Mouse (Mus musculus) CH12.LX (cell line): ENCODE measurements around the gene Pitx2. TPM values are rescaled to one million over a fixed set of nuclear protein-coding genes. Genes with fewer than 3 reads are reported as not detected.

Experiments
- DNase-seq: peaks from one replicate; pipeline ENCODE4 v3.0.0-alpha.2; 2013; ENCODE audit errors: extremely low read depth
- H3K27ac ChIP-seq: 2 replicates; pipeline ENCODE4 v1.5.1; 2012; ENCODE audit warnings: low read depth, mild to moderate bottlenecking, control low read depth, moderate library complexity; ENCODE audit not compliant: insufficient read depth
- H3K27me3 ChIP-seq: replicated peaks from 2 replicates; pipeline ENCODE3; 2012; ENCODE audit warnings: inconsistent platforms
- H3K36me3 ChIP-seq, 2 experiments: replicated peaks in 1 of 2; 2 replicates each; pipeline versions ENCODE3 to v1.6.1; 2012; ENCODE audit warnings: inconsistent platforms in 1 of 2, low read length in 1 of 2, mild to moderate bottlenecking in 1 of 2, mixed read lengths in 1 of 2, moderate library complexity in 1 of 2; ENCODE audit not compliant: control insufficient read depth in 1 of 2, insufficient read depth in 1 of 2
- H3K4me1 ChIP-seq, 2 experiments: 2 replicates each; pipeline ENCODE4 v1.6.1; 2012; ENCODE audit warnings: inconsistent platforms in 1 of 2, moderate library complexity in 1 of 2; ENCODE audit not compliant: insufficient read depth in 2 of 2, control insufficient read depth in 1 of 2
- H3K4me2 ChIP-seq: 2 replicates; pipeline ENCODE4 v1.6.1; 2012; ENCODE audit warnings: low read depth, mild to moderate bottlenecking, control low read depth; ENCODE audit not compliant: poor library complexity, insufficient read depth, severe bottlenecking
- H3K4me3 ChIP-seq, 3 experiments: fragments of 150-350 bp in 1 of 3; sonication (generic) in 1 of 3; replicated peaks in 1 of 3; 2 replicates each; pipeline versions ENCODE3 to v1.5.1; 2011 to 2012; ENCODE audit warnings: low read depth in 2 of 3, low read length in 2 of 3, mild to moderate bottlenecking in 2 of 3, moderate library complexity in 2 of 3, control low read depth in 1 of 3, improper control_type of control experiment in 1 of 3, inconsistent platforms in 1 of 3, mixed read lengths in 1 of 3; ENCODE audit not compliant: poor library complexity in 1 of 3
- H3K79me2 ChIP-seq: replicated peaks from 2 replicates; pipeline ENCODE4 v1.6.1; 2012; ENCODE audit warnings: mild to moderate bottlenecking, moderate library complexity; ENCODE audit not compliant: control insufficient read depth, poor library complexity, insufficient read depth, severe bottlenecking; ENCODE audit errors: extremely low read depth
- H3K9ac ChIP-seq: 2 replicates; pipeline ENCODE4 v1.6.1; 2012; ENCODE audit warnings: low read depth, mild to moderate bottlenecking, control low read depth, moderate library complexity; ENCODE audit not compliant: insufficient read depth
- H3K9me3 ChIP-seq: replicated peaks from 2 replicates; pipeline ENCODE3; 2012; ENCODE audit warnings: low read length, inconsistent platforms, mixed read lengths
- BHLHE40 ChIP-seq: IDR thresholded peaks from 2 replicates; pipeline ENCODE4 v1.6.1; 2011; ENCODE audit warnings: mild to moderate bottlenecking, low read depth, low read length, improper control_type of control experiment
- CTCF ChIP-seq, 2 experiments: IDR thresholded peaks in 1 of 2; conservative IDR thresholded peaks in 1 of 2; 2 replicates each; pipeline ENCODE4 v1.5.1; 2011 to 2012; ENCODE audit warnings: low read depth in 2 of 2, low read length in 2 of 2, improper control_type of control experiment in 1 of 2, inconsistent platforms in 1 of 2, mild to moderate bottlenecking in 1 of 2, moderate library complexity in 1 of 2
- ELF1 ChIP-seq: IDR thresholded peaks from 2 replicates; pipeline ENCODE4 v1.6.1; 2014; ENCODE audit warnings: low read depth, mild to moderate bottlenecking, inconsistent platforms, low read length, improper control_type of control experiment
- ETS1 ChIP-seq: conservative IDR thresholded peaks from 2 replicates; pipeline ENCODE4 v1.6.1; 2012; ENCODE audit warnings: low read depth, mild to moderate bottlenecking, inconsistent platforms, low read length, improper control_type of control experiment, moderate library complexity
- GABPA ChIP-seq: IDR thresholded peaks from 2 replicates; pipeline ENCODE4 v1.6.1; 2012; ENCODE audit warnings: low read depth, low read length, improper control_type of control experiment, inconsistent platforms; ENCODE audit not compliant: insufficient replicate concordance
- HCFC1 ChIP-seq: IDR thresholded peaks from 2 replicates; pipeline ENCODE4 v1.6.1; 2012; ENCODE audit warnings: low read depth, mild to moderate bottlenecking, inconsistent platforms, low read length, improper control_type of control experiment
- JUND ChIP-seq: conservative IDR thresholded peaks from 2 replicates; pipeline ENCODE4 v1.6.1; 2011; ENCODE audit warnings: low read depth, low read length, improper control_type of control experiment
- MAFK ChIP-seq: IDR thresholded peaks from 2 replicates; pipeline ENCODE4 v1.6.1; 2011; ENCODE audit warnings: low read length, improper control_type of control experiment; ENCODE audit not compliant: insufficient replicate concordance
- MAX ChIP-seq: IDR thresholded peaks from 2 replicates; pipeline ENCODE4 v1.6.1; 2011; ENCODE audit warnings: low read length, improper control_type of control experiment
- POLR2AphosphoS2 ChIP-seq: IDR thresholded peaks from 2 replicates; pipeline ENCODE4 v1.6.1; 2011; ENCODE audit warnings: low read depth, low read length, improper control_type of control experiment
- RAD21 ChIP-seq: IDR thresholded peaks from 2 replicates; pipeline ENCODE4 v1.6.1; 2011; ENCODE audit warnings: low read depth, mild to moderate bottlenecking, low read length, improper control_type of control experiment, moderate library complexity
- RCOR1 ChIP-seq: conservative IDR thresholded peaks from 2 replicates; pipeline ENCODE4 v1.6.1; 2012; ENCODE audit warnings: low read depth, mild to moderate bottlenecking, inconsistent platforms, low read length, improper control_type of control experiment
- SIN3A ChIP-seq: IDR thresholded peaks from 2 replicates; pipeline ENCODE4 v1.6.1; 2012; ENCODE audit warnings: low read length, improper control_type of control experiment, inconsistent platforms
- SMC3 ChIP-seq: IDR thresholded peaks from 2 replicates; pipeline ENCODE4 v1.6.1; 2011; ENCODE audit warnings: low read depth, low read length, improper control_type of control experiment
- TCF12 ChIP-seq: IDR thresholded peaks from 2 replicates; pipeline ENCODE4 v1.6.1; 2014; ENCODE audit warnings: low read depth, mild to moderate bottlenecking, inconsistent platforms, low read length, improper control_type of control experiment
- USF1 ChIP-seq: IDR thresholded peaks from 2 replicates; pipeline ENCODE4 v1.6.1; 2014; ENCODE audit warnings: low read depth, mild to moderate bottlenecking, inconsistent platforms, low read length, improper control_type of control experiment
- dilution Hi-C: fragments of 300-500 bp; cut with MboI; formaldehyde crosslinking; loops from 2 replicates; pipeline ENCODE4 v1.14.3; 2020; ENCODE audit warnings: low sequenced_read_pairs; ENCODE audit not compliant: extremely low pct_unique_long_range_greater_than_20kb, extremely low pct_ligation_motif_present
- in situ Hi-C: fragments of 300-500 bp; cut with MboI; formaldehyde crosslinking; loops from 3 replicates; pipeline ENCODE4 v1.14.3; 2019; ENCODE audit warnings: low sequenced_read_pairs, low pct_ligation_motif_present, low pct_unique_long_range_greater_than_20kb, mixed read lengths
- polyA plus RNA-seq: library from polyadenylated mRNA; unstranded; fragments of >175 nt; gene quantifications from 2 replicates; pipeline ENCODE4 v1.2.1, GENCODE M21; 2012; ENCODE audit warnings: low read depth; ENCODE audit not compliant: insufficient read length
- total RNA-seq, 2 experiments: library from RNA; depleted of rRNA; stranded (reverse); fragments of 300-350 nt in 1 of 2; fragments of >200 nt in 1 of 2; gene quantifications; 2 replicates each; pipeline ENCODE4 v1.2.3; 2012 to 2014

Pitx2 gene
- total and polyA plus RNA-seq, 3 experiments = not detected

DNA sequence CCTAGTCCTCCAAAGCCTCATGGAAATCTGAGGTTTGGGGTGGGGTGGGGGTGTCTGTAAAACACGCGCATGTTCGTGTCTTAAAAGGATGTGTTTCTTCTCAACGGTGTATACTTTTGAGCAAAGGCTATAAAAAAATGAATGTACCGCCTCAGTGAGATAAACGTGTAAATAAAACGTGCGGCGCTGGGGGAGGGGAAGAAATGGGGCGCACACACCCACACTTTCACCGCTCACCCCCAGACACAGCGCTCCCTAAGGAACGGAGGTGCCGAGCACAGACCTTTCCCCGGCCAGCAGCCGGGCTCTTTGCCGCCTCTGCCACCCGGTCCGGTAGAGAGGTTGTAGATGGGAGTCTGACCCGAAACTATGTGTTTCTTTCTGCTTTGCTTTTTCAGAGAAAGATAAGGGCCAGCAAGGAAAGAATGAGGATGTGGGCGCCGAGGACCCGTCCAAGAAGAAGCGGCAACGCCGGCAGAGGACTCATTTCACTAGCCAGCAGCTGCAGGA, 15.6 kb downstream of the Pitx2 start:
- no peaks in the 10 kb centered on the region for H3K4me1 ChIP-seq
- in situ Hi-C loops (no loop called here), dilution Hi-C loops (no loop called here)
- H3K27me3 ChIP-seq = no peaks in the 10 kb centered on the region
- H3K9me3 ChIP-seq = peaks cover 65% of the 10 kb centered on the region
- H3K4me2 ChIP-seq = no peak overlapping the region
- H3K36me3 ChIP-seq = no peaks in the 10 kb centered on the region
- H3K4me3 ChIP-seq = no peak overlapping the region
- H3K27ac ChIP-seq = no peak overlapping the region
- no peak for DNase-seq
- H3K9ac ChIP-seq = no peak overlapping the region
- TF ChIP-seq JUND (no peak), TCF12 (no peak)
- H3K79me2 ChIP-seq = no peaks in the 10 kb centered on the region

DNA sequence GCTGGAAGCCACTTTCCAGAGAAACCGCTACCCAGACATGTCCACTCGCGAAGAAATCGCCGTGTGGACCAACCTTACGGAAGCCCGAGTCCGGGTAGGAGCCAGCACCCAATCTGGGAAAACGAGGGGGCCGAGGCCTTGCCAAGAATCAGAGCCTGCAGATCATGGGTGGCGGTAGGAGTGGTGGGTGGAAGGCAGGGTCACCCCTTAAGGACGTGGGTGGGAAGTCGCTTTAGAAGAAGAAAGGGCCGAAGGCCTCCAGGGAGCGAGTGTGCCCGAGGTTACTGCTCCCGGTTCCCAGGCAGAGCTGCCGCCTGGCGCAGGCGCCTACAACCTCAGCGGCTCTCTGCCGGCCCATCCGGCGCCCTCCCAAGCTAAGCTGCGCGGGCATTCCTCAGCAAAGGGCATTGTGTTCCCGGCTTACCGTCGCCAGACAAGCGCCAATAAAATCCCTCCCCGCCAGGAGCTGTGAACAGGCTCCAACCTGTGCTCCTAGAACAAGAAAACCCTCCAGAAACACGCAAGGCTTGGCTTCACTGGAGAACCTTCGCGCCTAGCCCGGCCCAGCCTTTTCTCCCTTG, 16.2 kb downstream of the Pitx2 start:
- dilution Hi-C loops = no loop called here
- no peak for DNase-seq
- H3K9me3 ChIP-seq = peaks cover 61% of the 10 kb centered on the region
- TF ChIP-seq GABPA (no peak), MAFK (no peak), ELF1 (no peak), ETS1 (no peak), BHLHE40 (no peak), SIN3A (no peak), USF1 (no peak), RCOR1 (no peak), HCFC1 (no peak), CTCF (conservative IDR thresholded peaks at IDR 0.05 in 1 of 2, IDR thresholded peaks at IDR 0.05 in 1 of 2; ENCODE audit: low read depth in 2 of 2, low read length in 2 of 2) (no peak), SMC3 (no peak), RAD21 (no peak), MAX (no peak), TCF12 (no peak), POLR2AphosphoS2 (no peak)
- TF ChIP-seq, all 38 proteins: peak for 0
- no peak overlapping the region for H3K27ac ChIP-seq
- no peak overlapping the region for H3K4me3 ChIP-seq
- no peaks in the 10 kb centered on the region for H3K4me1 ChIP-seq
- no peaks in the 10 kb centered on the region for H3K79me2 ChIP-seq
- H3K36me3 ChIP-seq = no peaks in the 10 kb centered on the region
- H3K27me3 ChIP-seq = no peaks in the 10 kb centered on the region
- no peak overlapping the region for H3K9ac ChIP-seq
- H3K4me2 ChIP-seq = no peak overlapping the region
- in situ Hi-C loops = no loop called here
